Mouse (Mus musculus): ENCODE results near the gene Hes3.

The Hes3 gene

GRCm38 (mm10) chr4:152281601-152282000, 9.9 kb downstream of the Hes3 start:
- DNase-seq (ENCODE audit: low read depth, low spot score) = no peak

DNA sequence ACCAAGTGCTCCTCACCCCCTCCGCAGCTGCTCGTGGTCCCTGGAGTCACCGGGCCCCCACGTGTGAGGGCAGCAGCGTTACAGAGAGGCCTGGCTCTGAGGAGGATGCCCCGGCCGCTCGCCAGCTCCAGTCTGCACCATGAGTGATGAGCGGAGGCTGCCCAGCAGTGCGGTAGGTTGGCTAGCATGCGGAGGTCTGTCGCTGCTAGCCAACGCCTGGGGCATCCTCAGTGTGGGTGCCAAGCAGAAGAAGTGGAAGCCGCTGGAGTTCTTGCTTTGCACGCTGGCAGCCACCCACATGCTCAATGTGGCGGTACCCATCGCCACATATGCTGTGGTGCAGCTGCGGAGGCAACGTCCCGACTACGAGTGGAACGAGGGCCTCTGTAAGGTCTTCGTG, 12.5 kb downstream of the Hes3 start:
- DNase-seq (ENCODE audit: low read depth, low spot score) = no peak

- no peak for DNase-seq (ENCODE audit: low read depth, low spot score)
Observed at GRCm38 (mm10) chr4:152277916-152278315, 13.5 kb downstream of the Hes3 start.

- DNase-seq (ENCODE audit: low read depth, low spot score) = no peak
Observed at GRCm38 (mm10) chr4:152276389-152277347, 14.8 kb downstream of the Hes3 start.

- no peak for DNase-seq (ENCODE audit: low read depth, low spot score)
Observed at GRCm38 (mm10) chr4:152274681-152275131, 16.8 kb downstream of the Hes3 start.

GRCm38 (mm10) chr4:152273621-152274236, 17.7 kb downstream of the Hes3 start, which contains the start of gene Gpr153:
Gpr153 (plus strand) TSS chr4:152274232.
- no peak for DNase-seq (ENCODE audit: low read depth, low spot score)

DNA sequence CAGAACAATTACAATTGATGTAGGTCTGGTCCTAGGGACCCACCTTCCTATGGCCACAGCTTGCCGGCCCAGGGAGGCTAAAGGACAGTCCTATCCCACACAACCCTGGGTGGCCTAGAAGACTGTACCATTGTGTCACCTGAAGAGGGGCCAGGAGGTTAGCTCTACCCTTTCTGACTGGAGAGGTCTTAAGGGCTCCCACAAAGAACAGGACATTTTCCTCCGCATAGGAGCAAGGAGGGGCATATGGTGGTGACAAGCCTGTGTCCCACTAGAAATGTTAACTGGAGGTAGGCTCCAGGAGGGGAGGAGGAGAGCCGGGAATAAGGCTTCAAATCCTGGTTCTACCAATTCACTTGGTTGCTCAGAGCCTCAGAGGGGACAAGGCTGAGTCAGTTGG, 18.3 kb downstream of the Hes3 start:
- no peak for DNase-seq (ENCODE audit: low read depth, low spot score)

- DNase-seq (ENCODE audit: low read depth, low spot score) = no peak
Observed at GRCm38 (mm10) chr4:152272449-152273049, 18.9 kb downstream of the Hes3 start.

DNA sequence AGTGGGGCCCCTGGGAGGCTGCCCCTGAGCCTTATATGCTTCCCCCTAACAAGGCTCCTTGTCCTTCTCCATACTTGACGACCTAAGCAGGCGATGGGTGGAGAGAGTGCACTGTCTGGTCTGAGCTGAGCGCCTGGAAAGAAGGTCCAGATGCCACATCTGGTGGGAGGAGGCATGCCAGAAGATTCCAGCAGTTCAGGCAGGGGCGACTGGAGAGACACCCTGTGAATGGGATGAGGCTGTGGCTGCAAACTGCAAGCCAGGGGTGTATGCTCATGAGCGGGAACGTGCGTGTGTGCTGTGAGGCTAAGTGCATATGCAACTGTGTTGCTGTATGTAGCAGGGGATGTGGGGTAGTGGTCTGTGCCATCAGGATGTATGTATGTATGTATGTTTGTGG, 19.5 kb downstream of the Hes3 start:
- DNase-seq (ENCODE audit: low read depth, low spot score) = no peak

DNA sequence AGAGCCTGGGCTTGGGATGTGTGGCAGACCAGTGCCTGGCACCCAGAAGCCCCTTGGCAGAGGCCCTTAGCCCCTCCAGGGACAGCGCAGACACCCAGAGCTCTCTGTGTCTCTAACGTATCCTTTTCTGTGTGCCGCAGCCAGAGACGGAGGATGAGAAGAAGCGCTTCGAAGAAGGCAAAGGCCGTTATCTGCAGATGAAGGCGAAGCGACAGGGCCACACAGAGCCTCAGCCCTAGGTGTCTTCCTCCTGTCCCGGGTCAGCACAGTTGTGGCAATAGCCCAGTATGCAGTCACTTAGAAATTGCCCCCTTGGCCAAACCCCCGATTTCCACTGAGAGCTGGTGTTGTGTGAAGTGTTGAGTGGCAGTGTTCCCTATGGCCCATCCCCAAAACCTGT, 20.1 kb downstream of the Hes3 start:
- DNase-seq (ENCODE audit: low read depth, low spot score) = no peak

DNA sequence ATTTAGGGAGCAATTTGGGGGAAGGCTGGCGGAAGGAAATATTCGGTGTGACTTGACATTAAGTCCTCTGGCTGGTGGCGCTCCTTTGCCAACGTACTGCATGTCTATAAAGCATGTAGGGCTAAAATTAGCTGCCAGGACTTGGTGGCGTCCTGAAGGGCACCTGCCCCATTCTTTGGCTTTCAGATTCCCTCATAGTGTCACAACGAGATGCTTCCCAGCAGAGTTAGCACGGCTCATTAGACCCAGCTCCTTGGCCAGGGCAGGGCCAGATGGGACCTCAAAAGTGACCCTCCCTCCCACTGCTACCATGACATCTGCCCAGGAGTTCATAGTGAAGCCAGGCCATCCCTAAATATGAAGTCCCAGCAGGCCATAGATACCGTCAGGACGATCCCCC, 20.9 kb downstream of the Hes3 start:
- DNase-seq (ENCODE audit: low read depth, low spot score) = no peak

- DNase-seq (ENCODE audit: low read depth, low spot score) = no peak
Observed at GRCm38 (mm10) chr4:152269967-152270366, 21.5 kb downstream of the Hes3 start.

GRCm38 (mm10) chr4:152267748-152268369, 23.6 kb downstream of the Hes3 start:
- DNase-seq (ENCODE audit: low read depth, low spot score) = no peak

DNA sequence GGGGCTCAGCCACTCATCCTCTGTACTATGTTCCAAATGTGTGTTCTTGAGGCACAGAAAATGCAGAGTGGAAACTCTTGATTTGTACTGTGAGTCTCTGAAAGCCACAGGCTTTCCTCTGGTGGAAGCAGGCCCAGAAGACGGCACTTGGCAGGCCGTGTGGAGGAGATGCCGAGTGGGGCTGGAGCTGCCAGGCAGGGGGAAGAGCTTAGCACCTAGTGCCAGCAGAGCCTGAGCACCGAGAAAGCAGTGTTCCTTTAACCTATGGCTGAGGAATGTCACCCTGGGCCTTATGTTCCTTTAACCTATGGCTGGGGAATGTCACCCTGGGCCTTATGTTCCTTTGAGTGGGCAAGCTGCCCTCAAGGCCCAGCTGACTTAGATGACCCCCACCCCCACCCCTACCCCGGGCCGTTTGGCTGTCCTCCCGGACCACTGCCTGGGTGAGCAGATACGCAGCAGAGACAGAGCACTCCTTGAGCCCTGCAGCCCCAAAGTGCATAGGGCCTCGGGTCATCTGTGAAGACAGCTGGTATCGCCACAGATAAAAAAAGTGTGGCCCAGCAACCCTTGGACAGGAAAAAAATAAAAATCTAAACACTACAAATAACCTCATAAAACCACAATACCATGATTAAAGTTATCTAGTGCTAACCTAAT, 25.1 kb downstream of the Hes3 start:
- DNase-seq (ENCODE audit: low read depth, low spot score) = no peak

DNA sequence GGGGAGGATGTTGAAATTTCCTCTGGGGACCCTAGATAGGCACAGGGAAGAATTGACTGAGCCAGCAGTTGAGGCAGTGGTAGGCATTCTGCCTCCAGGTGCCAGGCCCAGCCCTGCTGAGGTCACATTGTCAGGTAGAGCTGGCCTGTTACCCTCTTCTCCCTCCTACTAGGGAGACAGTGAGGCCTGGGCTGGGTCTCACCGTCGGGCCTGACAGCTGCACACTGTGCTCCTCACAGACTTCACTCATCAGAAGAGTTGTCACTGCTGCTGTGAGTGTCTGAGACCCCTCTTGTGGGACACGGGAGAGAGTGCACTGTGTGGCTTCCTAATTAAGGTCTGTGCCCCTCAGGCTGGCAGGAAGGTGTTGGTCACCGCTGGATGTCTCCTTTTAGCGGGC, 25.7 kb downstream of the Hes3 start:
- DNase-seq (ENCODE audit: low read depth, low spot score) = no peak

DNA sequence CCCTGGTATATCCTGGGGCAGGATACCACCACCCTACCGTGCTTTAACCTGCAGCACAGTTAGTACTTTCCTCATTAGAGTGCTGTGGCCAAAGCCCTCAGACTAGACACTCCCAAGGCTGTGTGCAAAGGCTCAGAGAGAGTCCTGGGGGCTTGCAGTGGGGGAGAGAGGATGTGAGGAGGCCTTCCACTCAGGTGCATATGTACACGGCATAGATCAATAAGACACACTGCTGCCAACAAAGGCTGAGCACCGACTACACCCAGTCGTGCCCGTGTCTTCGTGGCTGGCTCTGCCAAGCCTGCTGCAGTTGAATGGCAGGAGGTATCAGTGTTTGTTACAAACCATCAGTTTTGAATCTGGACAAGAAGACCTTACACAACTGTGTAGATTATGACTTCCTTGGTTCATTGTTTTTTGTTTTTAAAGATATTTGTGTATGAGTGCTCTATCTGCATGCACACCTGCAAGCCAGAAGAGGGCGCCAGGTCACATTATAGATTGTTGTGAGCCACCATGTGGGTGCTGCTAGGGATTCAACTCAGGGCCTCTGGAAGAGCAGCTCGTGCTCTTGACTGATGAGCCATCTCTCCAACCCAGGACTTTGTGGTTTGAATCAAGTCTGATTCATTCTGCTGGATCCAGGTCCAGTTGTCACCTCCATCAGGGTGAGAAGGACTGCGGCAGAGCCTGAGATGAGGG, 26.4 kb downstream of the Hes3 start:
- DNase-seq (ENCODE audit: low read depth, low spot score) = no peak

GRCm38 (mm10) chr4:152264177-152264530, 27.3 kb downstream of the Hes3 start:
- DNase-seq (ENCODE audit: low read depth, low spot score) = no peak

GRCm38 (mm10) chr4:152263512-152264176, 27.8 kb downstream of the Hes3 start:
- DNase-seq (ENCODE audit: low read depth, low spot score) = no peak

GRCm38 (mm10) chr4:152263089-152263488, 28.4 kb downstream of the Hes3 start:
- no peak for DNase-seq (ENCODE audit: low read depth, low spot score)

DNA sequence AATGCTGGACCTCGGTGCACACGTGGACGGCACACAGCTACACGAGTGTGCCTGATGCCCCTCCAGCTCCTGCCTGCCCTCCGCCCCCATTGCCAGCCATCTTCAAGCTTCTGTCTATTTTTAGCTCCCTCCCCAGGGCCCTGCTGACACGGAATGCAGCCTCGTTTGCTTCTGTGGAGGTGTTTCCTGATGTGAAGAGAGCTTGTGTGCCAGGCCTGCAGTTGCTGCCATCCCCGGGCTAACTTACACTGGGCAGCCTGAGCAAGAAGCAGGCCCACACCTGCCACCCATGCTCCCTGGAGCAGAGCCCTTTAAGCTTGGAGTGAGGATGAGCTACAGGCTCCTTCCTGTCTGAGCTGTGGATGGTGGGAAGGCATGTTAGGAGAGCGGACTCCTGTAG, 29.3 kb downstream of the Hes3 start:
- DNase-seq (ENCODE audit: low read depth, low spot score) = no peak

All from telencephalon, adult 2 months (tissue).